Mouse (Mus musculus) forebrain, embryonic 15.5 days (tissue): ENCODE results near the gene Clip3. TPM values are rescaled to one million over a fixed set of nuclear protein-coding genes. Genes with fewer than 3 reads are reported as not detected.
A peak's percentile ranks its signal among the peaks of the same experiment; 100 is the strongest.

ENCODE experiments used
- ATAC-seq: fragments of 200-750 bp; cut with Nextera tagmentation; replicated peaks from 2 replicates; pipeline ENCODE4 v1.8.0; 2017; ENCODE audit warnings: mild to moderate bottlenecking, moderate TSS enrichment, moderate library complexity
- H3K27ac ChIP-seq: fragments of 300-500 bp; sonication (generic); replicated peaks from 2 replicates; pipeline ENCODE4 v1.5.1; 2015; ENCODE audit warnings: mild to moderate bottlenecking, inconsistent platforms
- H3K27me3 ChIP-seq: fragments of 300-500 bp; sonication (generic); 2 replicates; pipeline ENCODE4 v1.6.1; 2015; ENCODE audit warnings: inconsistent platforms
- H3K36me3 ChIP-seq: fragments of 300-500 bp; sonication (generic); 2 replicates; pipeline ENCODE4 v1.6.1; 2015; ENCODE audit warnings: mild to moderate bottlenecking, inconsistent platforms
- H3K4me1 ChIP-seq: fragments of 300-500 bp; sonication (generic); 2 replicates; pipeline ENCODE4 v1.6.1; 2015; ENCODE audit warnings: inconsistent platforms
- H3K4me2 ChIP-seq: fragments of 300-500 bp; sonication (generic); replicated peaks from 2 replicates; pipeline ENCODE4 v1.6.1; 2015; ENCODE audit warnings: mild to moderate bottlenecking, inconsistent platforms
- H3K4me3 ChIP-seq: fragments of 300-500 bp; sonication (generic); 2 replicates; pipeline ENCODE4 v1.5.1; 2015; ENCODE audit warnings: mild to moderate bottlenecking, inconsistent platforms
- H3K9ac ChIP-seq: fragments of 300-500 bp; sonication (generic); replicated peaks from 2 replicates; pipeline ENCODE4 v1.6.1; 2015; ENCODE audit warnings: mild to moderate bottlenecking, inconsistent platforms
- H3K9me3 ChIP-seq: fragments of 300-500 bp; sonication (generic); 2 replicates; pipeline ENCODE4 v1.6.1; 2016; ENCODE audit warnings: inconsistent platforms
- WGBS: fragments of 180-500 bp; shearing (Covaris S2); methylation state at CpG from one replicate; pipeline ENCODE4 v1.1.7; 2015; ENCODE audit warnings: mixed read lengths; 5-methylcytosine and 5-hydroxymethylcytosine counted together
- polyA plus RNA-seq: library from polyadenylated mRNA; unstranded; fragments of >200 nt; fragmentation: Nextera tagmentation; extraction: Ambion mirVana; gene quantifications from 2 replicates; pipeline ENCODE4 v1.2.1, GENCODE M21; 2015

The Clip3 gene
- polyA plus RNA-seq, 1 experiment from 2014 or later: 117 TPM

DNA sequence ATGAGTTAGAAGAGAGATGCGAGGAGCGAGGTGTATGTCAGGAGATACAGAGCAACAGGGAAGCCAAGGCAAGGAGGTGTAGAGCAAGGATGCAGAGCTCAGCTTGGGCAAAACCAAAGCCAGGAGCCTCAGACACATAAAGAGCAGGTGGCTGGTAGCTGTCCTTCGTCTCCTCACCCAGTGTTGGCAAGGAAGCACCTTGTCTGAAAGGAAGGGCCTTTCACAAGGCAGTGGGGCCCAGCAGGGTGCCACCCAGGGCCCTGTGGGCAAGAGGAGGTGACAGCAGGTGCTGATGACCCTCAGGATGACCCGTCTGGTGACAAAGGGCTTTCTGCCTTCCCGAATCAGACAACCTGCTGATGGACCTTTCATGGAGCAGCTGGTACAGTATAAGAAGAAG lies 43.0 kb downstream of the Clip3 start:
- ATAC-seq: no peak
- H3K9me3 ChIP-seq: no peaks in the 10 kb centered on the region
- WGBS: 51% methylated on average over 5 of the region's 5 CpGs
- H3K27me3 ChIP-seq: no peaks in the 10 kb centered on the region; the same call in 1 of the 2 replicates
- no peak overlapping the region for H3K4me3 ChIP-seq
- no peaks in the 10 kb centered on the region for H3K36me3 ChIP-seq
- H3K27ac ChIP-seq: no peak overlapping the region
- no peak overlapping the region for H3K9ac ChIP-seq
- H3K4me1 ChIP-seq: peaks cover 49% of the 10 kb centered on the region
- H3K4me2 ChIP-seq: no peak overlapping the region

GRCm38 (mm10) chr7:30335688-30336087 lies 44.2 kb downstream of the Clip3 start:
- Histone ChIP-seq H3K27ac (no peak overlapping the region), H3K4me2 (no peak overlapping the region), H3K9ac (no peak overlapping the region), H3K27me3 (no peaks in the 10 kb centered on the region; the same call in 1 of the 2 replicates), H3K9me3 (no peaks in the 10 kb centered on the region), H3K36me3 (no peaks in the 10 kb centered on the region), H3K4me1 (peaks cover 52% of the 10 kb centered on the region), H3K4me3 (no peak overlapping the region)
- 73% methylated on average over 6 of the region's 6 CpGs for WGBS
- 0 out of 2 replicates have a peak, but pooled peaks have one; percentile 15 for ATAC-seq

GRCm38 (mm10) chr7:30336384-30336783 lies 44.9 kb downstream of the Clip3 start:
- under 1% methylated on average over 9 of the region's 9 CpGs for WGBS
- H3K27me3 ChIP-seq: no peaks in the 10 kb centered on the region; the same call in 1 of the 2 replicates
- H3K4me1 ChIP-seq: peaks cover 56% of the 10 kb centered on the region
- no peaks in the 10 kb centered on the region for H3K9me3 ChIP-seq
- H3K4me3 ChIP-seq: no peak overlapping the region
- H3K36me3 ChIP-seq: no peaks in the 10 kb centered on the region
- peak; percentile 51 for ATAC-seq
- no peak overlapping the region; the same call in 1 of the 2 replicates for H3K27ac ChIP-seq
- H3K4me2 ChIP-seq: peak overlapping the region; percentile 20; the same call in 1 of the 2 replicates
- H3K9ac ChIP-seq: no peak overlapping the region

GRCm38 (mm10) chr7:30339432-30340109 lies 48.0 kb downstream of the Clip3 start:
- no peak for ATAC-seq

DNA sequence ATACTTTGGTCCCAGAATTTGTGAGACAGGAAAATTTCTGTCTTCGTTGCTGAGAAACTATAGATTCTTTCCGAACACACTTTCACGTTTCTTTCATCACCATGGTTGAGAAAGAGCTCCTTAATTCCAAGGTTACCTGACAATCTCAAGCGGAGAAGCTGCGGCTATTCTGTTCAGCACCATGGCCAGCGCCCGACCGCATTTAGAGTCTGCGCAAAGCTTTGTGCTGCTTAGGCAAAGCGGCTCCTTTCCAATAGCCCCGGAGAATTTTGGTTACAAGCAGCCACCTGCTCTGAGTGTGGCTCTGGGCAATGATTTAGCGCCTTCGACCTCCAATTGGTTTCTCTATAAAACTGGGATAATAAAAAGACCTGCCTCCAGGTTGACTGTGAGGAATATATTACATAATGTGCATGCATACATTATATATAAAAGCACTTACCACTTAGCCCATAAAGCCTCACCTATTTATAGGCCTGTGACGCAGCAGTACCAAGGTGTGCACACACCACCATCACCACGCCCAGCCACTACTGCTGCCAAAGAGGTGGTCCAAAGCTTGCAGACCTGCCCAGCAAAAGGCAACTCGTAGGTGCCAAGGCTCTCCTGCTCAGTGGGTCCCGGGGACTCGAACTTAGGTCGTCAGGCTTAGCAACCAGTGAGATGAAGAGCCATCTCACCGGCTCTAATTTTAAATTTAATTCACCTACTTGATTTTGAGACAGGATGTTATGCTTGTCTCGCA lies 55.3 kb downstream of the Clip3 start:
- Histone ChIP-seq H3K4me1 (peaks cover 6% of the 10 kb centered on the region), H3K9me3 (no peaks in the 10 kb centered on the region), H3K27ac (no peak overlapping the region), H3K4me2 (no peak overlapping the region), H3K36me3 (no peaks in the 10 kb centered on the region), H3K27me3 (peaks cover 27% of the 10 kb centered on the region), H3K9ac (no peak overlapping the region), H3K4me3 (no peak overlapping the region)
- WGBS: 28% methylated on average over 21 of the region's 21 CpGs
- no peak for ATAC-seq

More at GRCm38 (mm10) chr7:30339432-30340109, 48.0 kb downstream of the Clip3 start:
- H3K9ac ChIP-seq: no peak overlapping the region
- whole genome bisulfite sequencing: 61% methylated on average over 5 of the region's 5 CpGs
- H3K27me3 ChIP-seq: peaks cover 2% of the 10 kb centered on the region; the same call in 1 of the 2 replicates
- H3K36me3 ChIP-seq: no peaks in the 10 kb centered on the region
- no peak overlapping the region for H3K4me2 ChIP-seq
- H3K9me3 ChIP-seq: no peaks in the 10 kb centered on the region
- no peak overlapping the region for H3K27ac ChIP-seq
- H3K4me1 ChIP-seq: peaks cover 26% of the 10 kb centered on the region
- no peak overlapping the region for H3K4me3 ChIP-seq

DNA sequence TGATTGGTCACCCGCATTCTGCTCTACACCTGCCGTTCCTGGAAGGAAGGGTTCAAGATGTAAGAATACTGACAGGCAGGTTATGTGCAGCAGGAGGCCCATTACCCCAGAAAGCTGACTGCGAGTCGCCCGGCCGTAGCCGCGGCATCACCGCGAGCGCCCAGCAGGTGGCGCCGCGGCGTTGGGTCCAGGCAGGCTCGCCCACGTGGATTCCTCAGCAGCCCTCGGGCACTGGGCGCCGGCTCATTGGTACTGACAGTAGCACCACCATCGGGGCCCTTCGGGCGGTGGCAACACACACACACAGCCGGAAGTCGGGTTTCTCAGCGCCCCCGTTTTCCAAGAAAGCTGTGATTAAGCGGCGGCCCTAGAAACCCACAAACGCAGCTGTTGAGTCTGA lies 56.3 kb downstream of the Clip3 start:
- Histone ChIP-seq H3K27ac (no peak overlapping the region), H3K9ac (no peak overlapping the region; the same call in 1 of the 2 replicates), H3K9me3 (no peaks in the 10 kb centered on the region), H3K36me3 (no peaks in the 10 kb centered on the region), H3K4me1 (peaks cover 6% of the 10 kb centered on the region), H3K4me2 (peak overlapping the region; percentile 45), H3K27me3 (peaks cover 27% of the 10 kb centered on the region), H3K4me3 (peak overlapping the region; percentile 27)
- ATAC-seq: peak; percentile 72
- 2% methylated on average over 30 of the region's 30 CpGs for WGBS

DNA sequence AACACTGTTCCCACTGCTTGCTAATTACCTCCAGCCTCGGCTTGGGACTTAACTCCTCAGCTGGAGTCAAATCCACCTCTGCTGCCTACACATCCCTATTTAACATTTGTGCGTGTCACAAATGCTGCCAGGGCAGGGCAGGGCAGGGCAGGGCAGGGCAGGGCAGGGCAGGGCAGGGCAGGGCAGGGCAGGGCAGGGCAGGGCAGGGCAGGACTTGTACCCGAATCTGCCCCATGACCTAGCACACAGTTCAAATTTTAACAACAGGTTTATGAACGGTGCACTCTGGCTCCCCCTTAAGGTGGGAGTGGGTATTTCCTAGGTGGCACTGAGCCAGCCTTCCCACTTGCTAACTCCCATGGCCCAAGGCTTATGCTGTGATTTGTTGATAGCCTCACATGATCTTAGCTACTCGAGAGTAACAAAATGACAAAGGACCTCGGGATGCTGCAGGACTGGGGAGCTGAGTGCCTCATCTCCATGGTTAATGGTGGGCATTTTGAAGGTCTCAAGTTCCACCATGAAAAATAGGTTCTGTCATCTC lies 61.8 kb downstream of the Clip3 start:
- H3K9me3 ChIP-seq: no peaks in the 10 kb centered on the region
- no peak overlapping the region for H3K9ac ChIP-seq
- no peak overlapping the region for H3K4me2 ChIP-seq
- H3K27me3 ChIP-seq: peaks cover 3% of the 10 kb centered on the region; the same call in 1 of the 2 replicates
- no peak overlapping the region for H3K4me3 ChIP-seq
- H3K27ac ChIP-seq: 0 out of 2 replicates have a peak overlapping the region, but pooled peaks have one; percentile 1
- peaks cover 13% of the 10 kb centered on the region for H3K36me3 ChIP-seq
- 15% methylated on average over 6 of the region's 6 CpGs for WGBS
- peaks cover 17% of the 10 kb centered on the region for H3K4me1 ChIP-seq
- peak; percentile 53; the same call in 1 of the 2 replicates for ATAC-seq

DNA sequence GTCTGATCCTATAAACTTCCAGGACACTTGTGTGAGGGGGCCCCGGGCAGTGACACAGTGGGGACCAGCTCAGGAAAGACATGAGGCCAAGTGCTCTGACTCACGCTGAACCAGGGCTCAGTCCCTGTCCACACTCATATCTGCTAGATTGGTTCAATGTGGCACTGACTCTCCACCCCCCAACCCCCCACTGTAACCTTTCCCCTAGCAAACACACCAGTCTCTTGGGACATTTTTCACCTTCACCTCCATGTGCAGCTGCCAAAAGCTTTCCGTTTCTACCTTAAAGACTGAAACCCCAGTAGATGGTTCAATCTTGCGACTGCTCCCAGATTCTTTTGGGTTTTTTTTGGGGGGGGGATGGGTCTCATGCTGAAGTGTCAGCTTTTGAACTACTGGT lies 62.5 kb downstream of the Clip3 start:
- Histone ChIP-seq H3K4me3 (no peak overlapping the region), H3K4me1 (peaks cover 23% of the 10 kb centered on the region), H3K36me3 (peaks cover 13% of the 10 kb centered on the region), H3K27me3 (no peaks in the 10 kb centered on the region), H3K4me2 (no peak overlapping the region), H3K9me3 (no peaks in the 10 kb centered on the region), H3K27ac (no peak overlapping the region), H3K9ac (no peak overlapping the region)
- WGBS: 83% methylated on average over 4 of the region's 4 CpGs
- no peak for ATAC-seq

Other genes with a start within 250 kb of the Clip3 start
- 12.1 and 14.3 TPM in 2 replicates for gene Zfp14, start 240.3 kb upstream of the Clip3 start, polyA plus RNA-seq
- 14.3 and 14.7 TPM in 2 replicates for gene Zfp82, start 218.8 kb upstream of the Clip3 start, polyA plus RNA-seq
- gene Gm26920, start 201.3 kb upstream of the Clip3 start, polyA plus RNA-seq: 2.3 and 2.4 TPM in 2 replicates
- gene Zfp566, start 201.2 kb upstream of the Clip3 start, polyA plus RNA-seq: 21.0 and 22.5 TPM in 2 replicates
- 112 and 122 TPM in 2 replicates for gene Zfp260, start 197.0 kb upstream of the Clip3 start, polyA plus RNA-seq
- 24.9 and 25.5 TPM in 2 replicates for gene Zfp382, start 169.8 kb upstream of the Clip3 start, polyA plus RNA-seq
- 16.1 and 18.4 TPM in 2 replicates for gene Zfp146, start 122.0 kb upstream of the Clip3 start, polyA plus RNA-seq
- gene Cox7a1, start 107.6 kb upstream of the Clip3 start, polyA plus RNA-seq: 3.3 and 4.2 TPM in 2 replicates
- 62.5 and 67.8 TPM in 2 replicates for gene Capns1, start 92.9 kb upstream of the Clip3 start, polyA plus RNA-seq
- 173 and 193 TPM in 2 replicates for gene Polr2i, start 59.8 kb upstream of the Clip3 start, polyA plus RNA-seq
- gene Tbcb, start 59.5 kb upstream of the Clip3 start, polyA plus RNA-seq: 352 and 364 TPM in 2 replicates
- not detected in 2 replicates for gene Ovol3, start 56.0 kb upstream of the Clip3 start, polyA plus RNA-seq
- 0.66 and 1.1 TPM in 2 replicates for gene Thap8, start 11.6 kb upstream of the Clip3 start, polyA plus RNA-seq
- gene Wdr62, start 11.3 kb upstream of the Clip3 start, polyA plus RNA-seq: 7.3 and 8.8 TPM in 2 replicates
- 99.6 and 102 TPM in 2 replicates for gene Alkbh6, start 17.0 kb downstream of the Clip3 start, polyA plus RNA-seq
- 7.3 and 9.0 TPM in 2 replicates for gene Syne4, start 23.1 kb downstream of the Clip3 start, polyA plus RNA-seq
- gene E130208F15Rik, start 30.0 kb downstream of the Clip3 start, polyA plus RNA-seq: not detected in 2 replicates
- gene Sdhaf1, start 32.2 kb downstream of the Clip3 start, polyA plus RNA-seq: 22.1 and 22.5 TPM in 2 replicates
- gene Lrfn3, start 71.0 kb downstream of the Clip3 start, polyA plus RNA-seq: 11.2 and 12.3 TPM in 2 replicates
- 22.5 and 24.3 TPM in 2 replicates for gene Tyrobp, start 122.0 kb downstream of the Clip3 start, polyA plus RNA-seq
- gene Hcst, start 128.1 kb downstream of the Clip3 start, polyA plus RNA-seq: not detected in 2 replicates
- gene Nfkbid, start 130.0 kb downstream of the Clip3 start, polyA plus RNA-seq: 1.9 TPM in 2 replicates
- gene Aplp1, start 153.8 kb downstream of the Clip3 start, polyA plus RNA-seq: 544 and 608 TPM in 2 replicates
- gene Kirrel2, start 166.0 kb downstream of the Clip3 start, polyA plus RNA-seq: 0.20 and 0.47 TPM in 2 replicates
- gene Nphs1, start 166.6 kb downstream of the Clip3 start, polyA plus RNA-seq: 0.23 TPM in 1 of 2 replicates, not detected in the other
- gene Prodh2, start 201.9 kb downstream of the Clip3 start, polyA plus RNA-seq: not detected in 2 replicates
- gene Arhgap33, start 243.3 kb downstream of the Clip3 start, polyA plus RNA-seq: 115 and 121 TPM in 2 replicates